Mouse (Mus musculus): ENCODE measurements around the gene Antxr1.

The Antxr1 gene

GRCm38 (mm10) chr6:87189755-87190154 is 145.9 kb downstream of the Antxr1 start:
- no peak for DNase-seq (ENCODE audit: low spot score in 2 of 2)

- peak in 1 of 2 experiments; percentile 15 for DNase-seq (ENCODE audit: low spot score in 2 of 2)
Observed at GRCm38 (mm10) chr6:87186988-87187387, 148.6 kb downstream of the Antxr1 start.

GRCm38 (mm10) chr6:87184418-87184817 is 151.2 kb downstream of the Antxr1 start:
- DNase-seq (ENCODE audit: low spot score in 2 of 2), result no peak

- no peak for DNase-seq (ENCODE audit: low spot score in 2 of 2)
Observed at GRCm38 (mm10) chr6:87183981-87184380, 151.6 kb downstream of the Antxr1 start.

GRCm38 (mm10) chr6:87183159-87183558 is 152.5 kb downstream of the Antxr1 start:
- no peak for DNase-seq (ENCODE audit: low spot score in 2 of 2)

GRCm38 (mm10) chr6:87182736-87183135 is 152.9 kb downstream of the Antxr1 start:
- no peak for DNase-seq (ENCODE audit: low spot score in 2 of 2)

- DNase-seq (ENCODE audit: low spot score in 2 of 2), result no peak
Observed at GRCm38 (mm10) chr6:87171461-87171860, 164.2 kb downstream of the Antxr1 start.

- DNase-seq (ENCODE audit: low spot score in 2 of 2), result no peak
Observed at GRCm38 (mm10) chr6:87170875-87171274, 164.7 kb downstream of the Antxr1 start.

GRCm38 (mm10) chr6:87170277-87170676 is 165.3 kb downstream of the Antxr1 start:
- no peak for DNase-seq (ENCODE audit: low spot score in 2 of 2)

- no peak for DNase-seq (ENCODE audit: low spot score in 2 of 2)
Observed at GRCm38 (mm10) chr6:87168021-87168420, 167.6 kb downstream of the Antxr1 start.

GRCm38 (mm10) chr6:87166673-87167305 is 168.8 kb downstream of the Antxr1 start:
- DNase-seq (ENCODE audit: low spot score in 2 of 2), result no peak

GRCm38 (mm10) chr6:87165536-87166311 is 169.9 kb downstream of the Antxr1 start:
- DNase-seq (ENCODE audit: low spot score in 2 of 2), result no peak

- DNase-seq (ENCODE audit: low spot score in 2 of 2), result no peak
Observed at GRCm38 (mm10) chr6:87161391-87162263, 174.0 kb downstream of the Antxr1 start.

- DNase-seq (ENCODE audit: low spot score in 2 of 2), result no peak
Observed at GRCm38 (mm10) chr6:87160196-87160595, 175.4 kb downstream of the Antxr1 start.

GRCm38 (mm10) chr6:87158062-87158623 is 177.5 kb downstream of the Antxr1 start:
- no peak for DNase-seq (ENCODE audit: low spot score in 2 of 2)

GRCm38 (mm10) chr6:87153836-87154235 is 181.8 kb downstream of the Antxr1 start:
- peak in 1 of 2 experiments; percentile 22 for DNase-seq (ENCODE audit: low spot score in 2 of 2)

GRCm38 (mm10) chr6:87153231-87153580 is 182.4 kb downstream of the Antxr1 start:
- DNase-seq (ENCODE audit: low spot score in 2 of 2), result no peak

GRCm38 (mm10) chr6:87152461-87153230 is 183.0 kb downstream of the Antxr1 start:
- DNase-seq (ENCODE audit: low spot score in 2 of 2), result peak; percentile 65 to 66

GRCm38 (mm10) chr6:87151427-87151826 is 184.2 kb downstream of the Antxr1 start:
- no peak for DNase-seq (ENCODE audit: low spot score in 2 of 2)

GRCm38 (mm10) chr6:87150471-87150870 is 185.2 kb downstream of the Antxr1 start:
- no peak for DNase-seq (ENCODE audit: low spot score in 2 of 2)

- peak; percentile 50 to 56 for DNase-seq (ENCODE audit: low spot score in 2 of 2)
Observed at GRCm38 (mm10) chr6:87147921-87148320, 187.7 kb downstream of the Antxr1 start.
